Mouse (Mus musculus): ENCODE results near the gene Gng12. TPM values are rescaled to one million over a fixed set of nuclear protein-coding genes. Genes with fewer than 3 reads are reported as not detected.

Gng12 gene
- total and polyA plus RNA-seq, 3 experiments: 15.5 to 35.6 (median 34.4) TPM

- no peaks in the 10 kb centered on the region for H3K36me3 ChIP-seq (ENCODE audit: control insufficient read depth, insufficient read depth, low read length)
- peaks cover 1% of the 10 kb centered on the region for H3K4me1 ChIP-seq (ENCODE audit: control insufficient read depth, insufficient read depth, low read length)
- 79% methylated on average over 5 of the region's 5 CpGs for WGBS
- DNase-seq: no peak
- H3K9ac ChIP-seq (ENCODE audit: low read depth, low read length): no peak overlapping the region
- peaks cover 1% of the 10 kb centered on the region; the same call in 1 of the 2 replicates for H3K79me2 ChIP-seq (replicated peaks; ENCODE audit: control insufficient read depth, insufficient read depth, low read length)
- no peaks in the 10 kb centered on the region for H3K27me3 ChIP-seq (ENCODE audit: control insufficient read depth, insufficient read depth, low read length)
- H3K27ac ChIP-seq: no peak overlapping the region
- TF ChIP-seq POLR2A (IDR thresholded peaks at IDR 0.05; ENCODE audit: insufficient read depth, low read depth, low read length) (no peak), EP300 (IDR thresholded peaks at IDR 0.05; ENCODE audit: insufficient read depth, low read depth, low read length) (no peak), CTCF (IDR thresholded peaks at IDR 0.05) (no peak)
- intact Hi-C loops (cut with DNase I): no loop called here
- no peak overlapping the region for H3K4me3 ChIP-seq
Observed at GRCm38 (mm10) chr6:66984079-66984478, 87.9 kb downstream of the Gng12 start.

- H3K9ac ChIP-seq (ENCODE audit: low read depth, low read length): no peak overlapping the region
- peaks cover 1% of the 10 kb centered on the region; the same call in 1 of the 2 replicates for H3K79me2 ChIP-seq (replicated peaks; ENCODE audit: control insufficient read depth, insufficient read depth, low read length)
- WGBS: 88% methylated on average over 3 of the region's 3 CpGs
- no peaks in the 10 kb centered on the region for H3K36me3 ChIP-seq (ENCODE audit: control insufficient read depth, insufficient read depth, low read length)
- no peak for DNase-seq
- intact Hi-C loops (cut with DNase I): no loop called here
- H3K27me3 ChIP-seq (ENCODE audit: control insufficient read depth, insufficient read depth, low read length): no peaks in the 10 kb centered on the region
- H3K4me3 ChIP-seq: no peak overlapping the region
- peaks cover 1% of the 10 kb centered on the region for H3K4me1 ChIP-seq (ENCODE audit: control insufficient read depth, insufficient read depth, low read length)
- H3K27ac ChIP-seq: no peak overlapping the region
- no peak for TF ChIP-seq EP300 (IDR thresholded peaks at IDR 0.05; ENCODE audit: insufficient read depth, low read depth, low read length)
- TF ChIP-seq POLR2A (IDR thresholded peaks at IDR 0.05; ENCODE audit: insufficient read depth, low read depth, low read length): no peak
- TF ChIP-seq CTCF (IDR thresholded peaks at IDR 0.05): no peak
Observed at GRCm38 (mm10) chr6:66984672-66985071, 88.5 kb downstream of the Gng12 start.

GRCm38 (mm10) chr6:66985500-66985899 lies 89.3 kb downstream of the Gng12 start:
- Histone ChIP-seq H3K79me2 (replicated peaks; ENCODE audit: control insufficient read depth, insufficient read depth, low read length) (peaks cover 1% of the 10 kb centered on the region; the same call in 1 of the 2 replicates), H3K4me3 (no peak overlapping the region), H3K4me1 (ENCODE audit: control insufficient read depth, insufficient read depth, low read length) (peaks cover 1% of the 10 kb centered on the region), H3K36me3 (ENCODE audit: control insufficient read depth, insufficient read depth, low read length) (no peaks in the 10 kb centered on the region), H3K27ac (no peak overlapping the region), H3K27me3 (ENCODE audit: control insufficient read depth, insufficient read depth, low read length) (no peaks in the 10 kb centered on the region), H3K9ac (ENCODE audit: low read depth, low read length) (no peak overlapping the region)
- WGBS: 76% methylated on average over 7 of the region's 7 CpGs
- no peak for TF ChIP-seq CTCF (IDR thresholded peaks at IDR 0.05)
- no peak for TF ChIP-seq EP300 (IDR thresholded peaks at IDR 0.05; ENCODE audit: insufficient read depth, low read depth, low read length)
- no peak for TF ChIP-seq POLR2A (IDR thresholded peaks at IDR 0.05; ENCODE audit: insufficient read depth, low read depth, low read length)
- no peak for DNase-seq
- intact Hi-C loops (cut with DNase I): no loop called here

- 96% methylated on average over 12 of the region's 12 CpGs for WGBS
- H3K4me3 ChIP-seq: no peak overlapping the region
- TF ChIP-seq POLR2A (IDR thresholded peaks at IDR 0.05; ENCODE audit: insufficient read depth, low read depth, low read length): no peak
- TF ChIP-seq EP300 (IDR thresholded peaks at IDR 0.05; ENCODE audit: insufficient read depth, low read depth, low read length): no peak
- no peak for TF ChIP-seq CTCF (IDR thresholded peaks at IDR 0.05)
- intact Hi-C loops (cut with DNase I): no loop called here
- DNase-seq: no peak
- no peaks in the 10 kb centered on the region for H3K36me3 ChIP-seq (ENCODE audit: control insufficient read depth, insufficient read depth, low read length)
- no peak overlapping the region for H3K9ac ChIP-seq (ENCODE audit: low read depth, low read length)
- H3K27me3 ChIP-seq (ENCODE audit: control insufficient read depth, insufficient read depth, low read length): no peaks in the 10 kb centered on the region
- peaks cover 1% of the 10 kb centered on the region for H3K4me1 ChIP-seq (ENCODE audit: control insufficient read depth, insufficient read depth, low read length)
- H3K79me2 ChIP-seq (replicated peaks; ENCODE audit: control insufficient read depth, insufficient read depth, low read length): peaks cover 1% of the 10 kb centered on the region; the same call in 1 of the 2 replicates
- no peak overlapping the region for H3K27ac ChIP-seq
Observed at GRCm38 (mm10) chr6:66986063-66986462, 89.9 kb downstream of the Gng12 start.

- H3K4me1 ChIP-seq (ENCODE audit: control insufficient read depth, insufficient read depth, low read length): peaks cover 9% of the 10 kb centered on the region
- intact Hi-C loops (cut with DNase I): no loop called here
- peak; percentile 64 to 77 for DNase-seq
- TF ChIP-seq EP300 (IDR thresholded peaks at IDR 0.05; ENCODE audit: insufficient read depth, low read depth, low read length) (peak; percentile 63; the same call in 1 of the 2 replicates), POLR2A (IDR thresholded peaks at IDR 0.05; ENCODE audit: insufficient read depth, low read depth, low read length) (no peak)
- no peak overlapping the region for H3K4me3 ChIP-seq
- 60% methylated on average over 3 of the region's 3 CpGs for WGBS
- H3K79me2 ChIP-seq (replicated peaks; ENCODE audit: control insufficient read depth, insufficient read depth, low read length): peaks cover 1% of the 10 kb centered on the region; the same call in 1 of the 2 replicates
- no peak overlapping the region for H3K9ac ChIP-seq (ENCODE audit: low read depth, low read length)
- no peak overlapping the region for H3K27ac ChIP-seq
- H3K36me3 ChIP-seq (ENCODE audit: control insufficient read depth, insufficient read depth, low read length): peaks cover 2% of the 10 kb centered on the region
- H3K27me3 ChIP-seq (ENCODE audit: control insufficient read depth, insufficient read depth, low read length): no peaks in the 10 kb centered on the region
Observed at GRCm38 (mm10) chr6:66987643-66988042, 91.4 kb downstream of the Gng12 start.

GRCm38 (mm10) chr6:66988363-66988762 lies 92.2 kb downstream of the Gng12 start:
- no peak for TF ChIP-seq EP300 (IDR thresholded peaks at IDR 0.05; ENCODE audit: insufficient read depth, low read depth, low read length)
- no peak for TF ChIP-seq POLR2A (IDR thresholded peaks at IDR 0.05; ENCODE audit: insufficient read depth, low read depth, low read length)
- no peak for TF ChIP-seq CTCF (IDR thresholded peaks at IDR 0.05)
- DNase-seq: no peak
- Histone ChIP-seq H3K27me3 (ENCODE audit: control insufficient read depth, insufficient read depth, low read length) (no peaks in the 10 kb centered on the region), H3K9ac (ENCODE audit: low read depth, low read length) (no peak overlapping the region), H3K36me3 (ENCODE audit: control insufficient read depth, insufficient read depth, low read length) (peaks cover 2% of the 10 kb centered on the region), H3K27ac (no peak overlapping the region), H3K79me2 (replicated peaks; ENCODE audit: control insufficient read depth, insufficient read depth, low read length) (peaks cover 1% of the 10 kb centered on the region; the same call in 1 of the 2 replicates), H3K4me3 (no peak overlapping the region), H3K4me1 (ENCODE audit: control insufficient read depth, insufficient read depth, low read length) (peaks cover 12% of the 10 kb centered on the region)
- 94% methylated on average over 9 of the region's 9 CpGs for WGBS
- intact Hi-C loops (cut with DNase I): no loop called here

Measured in heart, adult 2 months (tissue).